Mouse (Mus musculus) embryonic facial prominence, embryonic 14.5 days (tissue): ENCODE measurements at regions not wholly inside any gene's neighbourhood (a gene's known extent, or its start where the extent isn't known, plus 50 kb on each side); places are given as distances from the start of the nearest gene placed in this dataset.
"Not testable (repeated sequence)": the region's sequence is repeated elsewhere in the genome, so short reads cannot be mapped to it uniquely, and the experiment has no call there.

ENCODE experiments used
- ATAC-seq: fragments of 200-750 bp; cut with Nextera tagmentation; 2 replicates; pipeline ENCODE4 v1.8.0; 2017; ENCODE audit warnings: low read depth, moderate number of reproducible peaks, moderate TSS enrichment
- DNase-seq: peaks from one replicate; pipeline ENCODE4 v3.0.0-alpha.2; 2015; ENCODE audit warnings: low spot score
- H3K27ac ChIP-seq: fragments of 300-500 bp; sonication (generic); replicated peaks from 2 replicates; pipeline ENCODE4 v1.5.1; 2014; ENCODE audit warnings: low read depth, mild to moderate bottlenecking, low read length, moderate library complexity
- H3K27me3 ChIP-seq: fragments of 300-500 bp; sonication (generic); replicated peaks from 2 replicates; pipeline ENCODE4 v1.6.1; 2014; ENCODE audit warnings: low read length; ENCODE audit not compliant: control insufficient read depth, insufficient read depth
- H3K36me3 ChIP-seq: fragments of 300-500 bp; sonication (generic); 2 replicates; pipeline ENCODE4 v1.6.1; 2014; ENCODE audit warnings: low read length, mixed read lengths; ENCODE audit not compliant: control insufficient read depth, insufficient read depth
- H3K4me1 ChIP-seq: fragments of 300-500 bp; sonication (generic); 2 replicates; pipeline ENCODE4 v1.6.1; 2014; ENCODE audit warnings: antibody characterized with exemption, low read length; ENCODE audit not compliant: control insufficient read depth, insufficient read depth
- H3K4me2 ChIP-seq: fragments of 300-500 bp; sonication (generic); 2 replicates; pipeline ENCODE4 v1.6.1; 2014; ENCODE audit warnings: low read depth, mild to moderate bottlenecking, low read length, moderate library complexity, mixed read lengths
- H3K4me3 ChIP-seq: fragments of 300-500 bp; sonication (generic); 2 replicates; pipeline ENCODE4 v1.5.1; 2014; ENCODE audit warnings: low read depth, mild to moderate bottlenecking, low read length
- H3K9ac ChIP-seq: fragments of 300-500 bp; sonication (generic); 2 replicates; pipeline ENCODE4 v1.6.1; 2014; ENCODE audit warnings: low read depth, mild to moderate bottlenecking, low read length, moderate library complexity, mixed read lengths
- H3K9me3 ChIP-seq: fragments of 300-500 bp; sonication (generic); 2 replicates; pipeline ENCODE4 v1.6.1; 2016; ENCODE audit warnings: low read length; ENCODE audit not compliant: control insufficient read depth
- WGBS: fragments of 180-500 bp; shearing (Covaris S2); extraction: QIAGEN DNeasy Blood & Tissue Kit; methylation state at CpG from one replicate; pipeline ENCODE4 v1.1.7; 2014; 5-methylcytosine and 5-hydroxymethylcytosine counted together

DNA sequence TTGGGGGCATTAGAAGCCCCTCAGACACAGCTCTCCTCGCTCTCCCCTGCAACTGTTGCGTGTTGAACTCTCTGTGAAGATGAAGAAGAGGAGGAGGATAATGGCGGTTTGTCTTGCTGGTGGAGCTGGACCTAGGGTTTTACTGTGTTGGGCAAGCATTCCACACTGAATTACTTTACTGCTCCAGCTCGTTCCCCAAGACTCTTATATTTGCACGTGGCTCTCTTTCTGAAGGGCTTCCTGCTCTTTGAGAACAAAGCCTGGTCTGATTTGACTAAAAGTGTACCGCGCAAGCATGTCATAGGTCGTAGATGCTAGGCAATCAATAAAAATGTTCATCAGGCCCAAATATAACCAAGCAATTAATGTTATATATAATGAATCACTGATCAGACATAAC, 509.1 kb downstream of the Zfp704 start:
- no peaks in the 10 kb centered on the region for H3K9me3 ChIP-seq
- H3K4me1 ChIP-seq, result no peaks in the 10 kb centered on the region
- no peaks in the 10 kb centered on the region for H3K27me3 ChIP-seq
- WGBS, result 83% methylated on average over 8 of the region's 8 CpGs
- H3K4me2 ChIP-seq, result no peak overlapping the region
- ATAC-seq (no peak), DNase-seq (no peak)
- H3K27ac ChIP-seq, result no peak overlapping the region
- H3K9ac ChIP-seq, result no peak overlapping the region
- no peak overlapping the region for H3K4me3 ChIP-seq
- H3K36me3 ChIP-seq, result no peaks in the 10 kb centered on the region

DNA sequence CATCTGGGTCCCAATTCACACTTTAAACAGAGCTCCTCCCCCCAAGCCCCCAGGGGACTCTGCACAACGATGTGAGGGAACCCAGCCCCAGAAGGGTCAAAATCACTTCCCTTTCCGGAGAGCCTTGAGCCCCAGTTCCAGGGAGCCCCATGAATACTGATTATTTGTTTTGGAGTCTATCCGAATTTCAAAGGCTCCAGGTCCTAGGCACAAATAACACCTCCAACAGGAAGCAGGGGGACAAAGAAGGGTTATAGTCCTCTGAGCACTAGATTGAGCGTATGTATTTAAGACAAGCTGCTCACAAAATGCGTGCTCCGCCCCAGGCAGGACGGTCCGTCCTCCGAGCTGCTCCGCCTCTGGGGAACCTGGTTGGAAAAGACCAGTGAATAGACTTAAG, 511.4 kb downstream of the Zfp704 start:
- H3K9ac ChIP-seq, result no peak overlapping the region
- H3K27me3 ChIP-seq, result no peaks in the 10 kb centered on the region
- WGBS, result 80% methylated on average over 10 of the region's 10 CpGs
- DNase-seq (no peak), ATAC-seq (no peak)
- no peak overlapping the region for H3K27ac ChIP-seq
- no peaks in the 10 kb centered on the region for H3K4me1 ChIP-seq
- H3K9me3 ChIP-seq, result no peaks in the 10 kb centered on the region
- H3K4me3 ChIP-seq, result no peak overlapping the region
- H3K4me2 ChIP-seq, result no peak overlapping the region
- H3K36me3 ChIP-seq, result no peaks in the 10 kb centered on the region

DNA sequence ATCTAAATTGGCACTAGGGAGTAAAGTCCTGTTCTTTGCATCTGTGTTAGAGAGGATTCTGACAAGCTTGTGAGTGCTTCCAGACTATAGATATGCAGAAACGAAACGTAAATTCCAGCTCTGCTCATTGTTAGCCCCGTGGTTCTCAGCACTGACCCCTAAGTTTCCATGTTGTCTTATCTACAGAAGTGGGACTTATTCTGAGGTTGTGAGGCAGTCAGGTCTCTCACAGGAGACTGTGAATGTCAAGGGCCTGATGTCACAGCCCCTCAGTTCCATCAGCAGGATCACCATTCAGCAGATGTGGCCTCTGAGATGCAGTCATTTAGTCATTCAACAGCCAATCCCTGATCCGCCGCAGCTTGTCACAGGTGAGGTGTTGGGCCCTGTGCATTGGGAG, 525.8 kb downstream of the Zfp704 start:
- 79% methylated on average over 5 of the region's 5 CpGs for WGBS
- no peak for ATAC-seq
- Histone ChIP-seq H3K27me3 (no peaks in the 10 kb centered on the region), H3K36me3 (no peaks in the 10 kb centered on the region), H3K9me3 (no peaks in the 10 kb centered on the region), H3K9ac (no peak overlapping the region), H3K4me1 (no peaks in the 10 kb centered on the region), H3K27ac (no peak overlapping the region), H3K4me3 (no peak overlapping the region), H3K4me2 (no peak overlapping the region)
- DNase-seq, result no peak

DNA sequence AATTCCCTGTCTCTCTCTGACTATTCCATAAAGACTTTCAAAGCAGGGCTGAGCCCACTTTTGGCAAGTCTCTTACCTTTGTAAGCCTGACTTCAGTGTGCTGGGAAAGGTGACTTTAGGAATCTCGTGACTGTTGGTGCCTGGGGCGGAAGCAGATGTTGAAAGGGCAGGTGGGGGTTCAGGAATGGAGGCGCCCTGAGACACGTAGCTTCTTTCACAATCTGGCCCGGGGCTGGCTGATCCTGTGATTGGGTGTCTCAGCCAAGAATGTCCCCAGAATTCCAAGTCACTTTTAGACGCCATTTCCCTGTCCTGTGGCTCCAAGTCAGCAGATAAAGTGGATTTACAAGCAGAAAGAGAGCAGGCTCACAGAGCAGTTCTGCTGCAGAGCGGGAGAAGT, 527.8 kb downstream of the Zfp704 start:
- Histone ChIP-seq H3K4me2 (no peak overlapping the region), H3K27ac (no peak overlapping the region), H3K4me3 (no peak overlapping the region), H3K27me3 (no peaks in the 10 kb centered on the region), H3K9ac (no peak overlapping the region), H3K36me3 (no peaks in the 10 kb centered on the region), H3K9me3 (no peaks in the 10 kb centered on the region), H3K4me1 (no peaks in the 10 kb centered on the region)
- DNase-seq (no peak), ATAC-seq (no peak)
- WGBS, result 60% methylated on average over 7 of the region's 7 CpGs

DNA sequence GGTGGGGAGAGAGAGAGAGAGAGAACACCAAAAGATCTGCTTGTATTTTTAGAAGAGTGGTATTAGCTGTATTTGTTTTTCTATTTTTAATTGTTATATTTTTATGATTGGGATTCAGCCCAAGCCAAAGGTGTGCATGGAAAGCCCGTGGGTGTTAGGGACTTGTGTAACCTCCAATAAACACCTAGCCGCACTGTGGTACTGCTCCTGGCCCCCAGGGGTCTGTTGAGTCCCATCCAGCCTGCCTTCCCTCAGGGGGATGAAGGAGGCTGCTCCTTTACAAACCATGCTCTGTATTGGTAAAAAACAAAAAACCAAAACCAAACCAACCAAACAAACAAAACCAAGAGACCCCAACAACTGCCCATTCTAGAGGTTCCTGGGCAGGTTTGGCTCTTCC, 531.7 kb downstream of the Zfp704 start:
- Histone ChIP-seq H3K27me3 (no peaks in the 10 kb centered on the region), H3K27ac (no peak overlapping the region), H3K4me3 (no peak overlapping the region), H3K36me3 (no peaks in the 10 kb centered on the region), H3K9ac (no peak overlapping the region), H3K4me2 (no peak overlapping the region), H3K4me1 (no peaks in the 10 kb centered on the region), H3K9me3 (no peaks in the 10 kb centered on the region)
- ATAC-seq (no peak), DNase-seq (no peak)
- 75% methylated on average over 2 of the region's 2 CpGs for WGBS

DNA sequence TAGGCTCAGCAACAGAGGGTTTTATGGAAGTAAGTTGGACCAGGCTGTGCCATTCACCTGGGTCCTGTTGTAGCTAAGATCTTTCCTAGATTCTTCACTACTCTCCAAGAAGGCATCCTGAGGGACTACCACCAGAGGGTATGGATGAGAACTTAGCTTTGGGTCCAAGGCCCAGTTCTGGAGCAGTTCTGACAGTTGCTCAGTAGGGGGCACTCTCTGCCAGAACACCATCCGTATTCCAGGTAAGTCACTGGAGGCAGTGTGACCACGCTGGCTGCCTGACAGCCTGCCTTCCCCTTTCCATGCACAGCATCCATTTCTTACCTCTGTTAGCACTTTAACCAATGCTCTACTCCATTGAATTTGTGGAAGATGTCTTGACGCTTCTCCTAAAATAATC, 533.2 kb downstream of the Zfp704 start:
- ATAC-seq (peak; percentile 53), DNase-seq (peak; percentile 63)
- Histone ChIP-seq H3K4me1 (no peaks in the 10 kb centered on the region), H3K36me3 (no peaks in the 10 kb centered on the region), H3K4me3 (no peak overlapping the region), H3K27me3 (no peaks in the 10 kb centered on the region), H3K9me3 (no peaks in the 10 kb centered on the region), H3K27ac (no peak overlapping the region), H3K4me2 (no peak overlapping the region), H3K9ac (no peak overlapping the region)
- 22% methylated on average over 3 of the region's 3 CpGs for WGBS

DNA sequence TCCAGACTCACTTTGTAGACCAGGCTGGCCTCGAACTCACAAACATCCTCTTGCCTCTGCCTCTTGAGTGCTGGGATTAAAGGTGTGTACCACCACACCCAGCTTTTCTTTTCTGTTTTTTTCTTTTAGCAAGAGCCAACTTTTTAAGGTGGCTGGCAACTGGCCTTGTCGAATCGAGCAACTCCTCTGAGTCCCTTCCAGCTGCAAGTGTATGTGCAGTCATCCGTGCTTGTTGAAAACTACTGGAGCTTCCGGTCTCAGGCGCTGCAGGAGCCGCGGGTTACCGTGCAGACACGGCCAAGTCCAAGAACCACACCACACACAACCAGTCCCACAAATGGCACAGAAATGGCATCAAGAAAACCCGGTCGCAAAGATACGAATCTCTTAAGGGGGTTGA, 537.4 kb downstream of the Zfp704 start:
- not testable (repeated sequence) for H3K4me3 ChIP-seq, H3K36me3 ChIP-seq, ATAC-seq, H3K4me1 ChIP-seq, H3K9me3 ChIP-seq, H3K27me3 ChIP-seq, H3K4me2 ChIP-seq, H3K9ac ChIP-seq, DNase-seq, H3K27ac ChIP-seq
- WGBS, result 88% methylated on average over 13 of the region's 13 CpGs

DNA sequence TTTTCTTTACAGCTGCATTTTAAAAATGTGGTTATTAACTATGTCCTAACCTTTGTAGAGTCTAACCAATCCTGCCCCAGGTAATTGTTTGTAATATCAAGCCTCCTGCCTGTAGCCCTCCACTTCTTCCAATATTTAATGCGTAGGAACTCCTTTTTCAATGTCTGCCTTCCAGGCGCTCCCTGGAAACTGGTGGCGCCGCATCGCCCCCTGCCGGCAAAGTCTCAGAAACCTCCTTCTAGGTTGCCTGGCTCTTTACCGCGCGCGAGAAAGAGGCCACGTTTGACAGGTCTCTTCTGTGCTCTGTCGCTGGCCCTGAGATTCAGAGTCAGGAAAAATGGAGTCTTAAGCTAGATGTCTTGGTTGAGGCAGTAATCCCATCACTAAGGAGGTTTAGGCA, 542.8 kb downstream of the Zfp704 start:
- WGBS, result 3% methylated on average over 12 of the region's 12 CpGs
- peak; percentile 53; the same call in 1 of the 2 replicates for ATAC-seq
- H3K9me3 ChIP-seq, result no peaks in the 10 kb centered on the region
- H3K4me2 ChIP-seq, result no peak overlapping the region
- H3K27me3 ChIP-seq, result no peaks in the 10 kb centered on the region
- peak; percentile 63 for DNase-seq
- H3K4me3 ChIP-seq, result no peak overlapping the region
- H3K9ac ChIP-seq, result no peak overlapping the region
- H3K27ac ChIP-seq, result no peak overlapping the region
- H3K36me3 ChIP-seq, result no peaks in the 10 kb centered on the region
- H3K4me1 ChIP-seq, result no peaks in the 10 kb centered on the region

DNA sequence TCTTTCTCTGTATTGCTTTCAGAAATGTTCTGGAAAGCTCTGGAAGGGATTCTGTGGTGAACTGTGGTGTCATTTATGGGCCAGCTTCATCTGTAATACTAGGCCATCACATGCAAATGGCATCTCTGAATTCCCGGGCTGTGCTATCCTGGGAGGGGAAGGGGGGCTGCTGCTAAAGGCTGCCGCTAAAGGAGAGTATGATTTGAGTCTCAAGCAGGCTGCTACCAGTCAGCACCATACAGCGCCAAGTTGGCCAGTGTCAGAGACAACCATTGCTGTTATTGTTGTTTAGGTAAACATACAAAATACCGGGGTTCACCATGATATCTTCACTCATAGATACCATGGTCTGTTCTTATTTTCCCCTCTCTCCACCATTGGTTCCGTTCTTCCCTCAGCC, 543.5 kb downstream of the Zfp704 start:
- DNase-seq (no peak), ATAC-seq (no peak)
- Histone ChIP-seq H3K4me3 (no peak overlapping the region), H3K4me1 (no peaks in the 10 kb centered on the region), H3K9me3 (no peaks in the 10 kb centered on the region), H3K27ac (no peak overlapping the region), H3K36me3 (no peaks in the 10 kb centered on the region), H3K9ac (no peak overlapping the region), H3K27me3 (no peaks in the 10 kb centered on the region), H3K4me2 (no peak overlapping the region)
- WGBS, result 78% methylated on average over 5 of the region's 5 CpGs
